Mouse (Mus musculus): ENCODE measurements around the gene Ldlrap1.
A peak's percentile ranks its signal among the peaks of the same experiment; 100 is the strongest.
"Not testable (repeated sequence)": the region's sequence is repeated elsewhere in the genome, so short reads cannot be mapped to it uniquely, and the experiment has no call there.

The Ldlrap1 gene

DNA sequence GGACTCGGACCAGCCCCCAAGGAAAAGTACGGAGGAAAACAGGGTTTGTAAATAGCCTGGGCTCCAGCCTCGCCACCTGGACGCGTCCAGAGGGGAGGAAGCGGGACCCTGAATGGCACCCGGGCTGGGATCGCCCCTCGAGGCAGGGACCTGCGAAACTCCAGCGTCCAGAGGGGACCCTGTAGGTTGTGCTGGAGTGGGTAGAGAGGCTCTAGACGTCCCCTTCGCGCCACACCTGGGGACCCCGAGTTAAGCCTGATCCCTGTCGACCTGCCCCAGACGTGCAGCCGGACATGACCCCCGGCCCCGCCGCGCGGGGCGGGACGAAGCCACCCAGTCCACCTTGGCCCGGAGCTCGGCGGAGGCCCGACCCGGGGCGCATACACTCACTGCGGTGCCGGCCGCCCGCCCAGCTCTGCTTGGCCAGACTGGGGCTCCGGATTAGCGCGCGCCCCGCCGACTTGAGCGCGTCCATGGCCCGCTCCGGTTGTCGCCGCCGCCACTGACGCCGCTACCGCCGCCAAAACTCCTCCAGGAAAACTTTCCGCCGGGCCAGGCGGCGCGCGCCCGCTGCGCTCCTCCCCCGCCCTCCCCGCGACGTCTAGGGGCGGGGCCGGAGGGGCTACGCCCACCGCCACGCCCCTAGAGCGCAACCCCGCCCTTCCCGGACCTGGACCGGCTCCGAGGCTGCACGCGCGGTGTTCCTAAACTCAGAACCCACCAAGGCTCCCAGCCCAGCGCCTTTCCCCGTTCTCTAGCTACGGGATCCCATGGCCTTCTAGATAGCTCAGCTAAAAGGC lies at the start of gene Ldlrap1:
Gene Ldlrap1 (minus strand): TSS at position 599 of the 800 bp plus-strand sequence.
- peak; percentile 79 to 81 for DNase-seq (ENCODE audit: low spot score in 2 of 2)

DNA sequence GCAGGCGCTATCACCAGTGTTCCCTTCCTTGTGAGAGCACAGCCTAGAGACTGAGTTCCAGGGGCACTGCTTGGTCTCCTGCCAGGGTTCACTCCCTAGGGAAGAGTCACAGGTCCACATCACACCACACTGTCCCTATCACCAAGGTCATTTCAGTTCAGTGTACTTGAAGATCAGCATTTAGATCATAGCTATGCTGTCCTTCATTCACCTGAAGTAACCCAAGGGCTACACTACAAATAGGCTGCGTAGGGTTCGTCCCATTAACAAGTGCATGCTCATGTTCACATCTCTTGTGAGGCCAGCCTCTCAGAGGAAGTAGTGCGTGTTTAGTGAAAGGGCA lies 46.4 kb upstream of the Ldlrap1 start:
- no peak for DNase-seq (ENCODE audit: low spot score in 2 of 2)

DNA sequence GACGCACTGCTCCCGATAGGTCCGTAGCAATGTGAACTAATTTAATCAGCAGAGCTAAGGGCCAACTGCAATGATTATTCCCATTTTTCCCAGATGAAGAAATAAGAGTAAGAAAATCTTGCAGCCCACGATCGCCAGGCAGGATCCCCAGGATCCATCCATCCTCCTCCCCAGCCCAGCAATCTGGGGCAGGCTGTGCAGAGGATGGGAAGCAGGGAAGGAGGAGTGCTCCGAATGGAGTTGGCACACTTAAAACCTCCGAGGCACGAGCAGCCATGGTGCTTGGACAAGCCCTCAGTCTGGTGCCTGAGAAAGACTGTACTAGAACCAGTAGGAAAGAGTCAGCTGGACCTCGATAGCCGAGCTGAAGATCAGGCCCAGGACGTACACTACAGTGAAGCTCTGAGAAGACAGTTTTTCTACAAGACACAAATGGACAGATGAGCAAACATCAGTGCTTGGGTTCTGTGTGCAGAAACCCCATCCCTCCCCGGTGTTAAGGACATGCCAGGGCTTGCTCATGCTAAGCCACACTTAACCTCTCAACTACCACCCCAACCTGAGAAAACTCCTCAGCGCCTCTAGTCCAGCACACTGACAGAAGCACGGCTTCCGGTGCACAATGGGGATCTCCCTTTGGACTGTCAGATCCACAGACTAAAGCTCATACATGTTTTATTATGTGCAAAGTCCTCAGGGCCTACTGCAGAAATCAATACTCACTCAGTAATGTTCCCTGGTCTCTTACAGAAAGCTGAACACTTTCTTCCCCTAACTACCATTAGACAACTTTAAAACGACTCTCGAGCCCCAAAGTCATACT lies 45.8 kb upstream of the Ldlrap1 start:
- DNase-seq (ENCODE audit: low spot score in 2 of 2): no peak

DNA sequence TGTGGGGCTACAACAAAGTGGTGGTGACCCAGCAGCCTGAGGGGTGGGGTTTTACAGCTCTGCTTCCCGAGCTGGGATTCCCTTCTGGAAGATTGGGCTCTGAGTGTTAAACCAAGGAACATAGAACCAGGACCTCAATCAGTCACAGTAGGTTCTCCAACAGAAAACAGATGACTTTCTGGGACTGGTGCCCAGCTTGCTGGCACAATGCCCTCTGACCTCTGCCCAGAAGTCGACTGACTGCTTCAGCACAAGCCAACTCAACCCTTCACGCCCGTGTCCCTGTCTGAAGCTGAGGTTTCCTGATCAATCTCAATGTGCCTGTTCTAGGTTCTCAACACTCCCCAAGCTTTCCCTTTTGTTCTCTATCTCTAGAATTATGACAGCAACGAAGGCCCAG lies 36.9 kb upstream of the Ldlrap1 start:
- peak in 1 of 2 experiments; percentile 74 for DNase-seq (ENCODE audit: low spot score in 2 of 2)

DNA sequence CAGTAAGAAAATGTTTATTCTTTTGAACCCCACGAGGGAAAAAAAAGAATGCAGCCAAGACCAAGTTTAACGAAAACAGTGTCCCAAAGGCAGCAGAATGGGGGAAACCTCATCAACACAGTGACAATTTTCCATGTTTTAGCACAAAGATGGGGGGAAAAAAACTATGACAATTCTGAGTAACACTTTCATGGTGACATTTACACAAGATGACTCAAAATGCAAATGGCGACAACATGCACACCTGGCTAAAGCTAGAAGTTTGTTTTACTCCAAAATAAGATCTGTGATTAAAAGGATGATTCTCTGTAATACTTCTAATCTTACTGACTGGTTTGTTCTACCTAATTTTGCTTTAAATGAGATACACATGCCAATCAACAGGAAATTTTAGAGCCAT lies 34.9 kb upstream of the Ldlrap1 start:
- no peak for DNase-seq (ENCODE audit: low spot score in 2 of 2)

DNA sequence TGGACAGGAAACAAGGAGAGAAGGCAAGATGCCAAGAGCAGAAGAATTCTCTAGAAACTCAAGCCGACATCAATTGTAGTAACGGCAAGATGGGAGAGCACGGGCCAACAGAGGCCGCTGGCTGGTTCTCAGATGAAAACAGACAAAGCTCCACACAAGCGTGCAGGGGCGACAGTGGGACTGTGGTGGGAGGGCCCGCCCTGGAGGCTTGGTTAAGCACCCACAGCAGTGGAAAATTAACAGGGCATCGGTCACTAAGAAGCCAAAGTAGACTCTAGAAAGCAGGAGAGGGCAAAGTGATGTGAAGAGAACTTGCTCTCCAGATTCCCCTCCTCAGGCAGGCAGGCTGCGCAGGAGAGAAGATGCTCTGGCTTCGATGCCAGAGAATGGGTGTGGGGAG lies 34.3 kb upstream of the Ldlrap1 start:
- no peak for DNase-seq (ENCODE audit: low spot score in 2 of 2)

DNA sequence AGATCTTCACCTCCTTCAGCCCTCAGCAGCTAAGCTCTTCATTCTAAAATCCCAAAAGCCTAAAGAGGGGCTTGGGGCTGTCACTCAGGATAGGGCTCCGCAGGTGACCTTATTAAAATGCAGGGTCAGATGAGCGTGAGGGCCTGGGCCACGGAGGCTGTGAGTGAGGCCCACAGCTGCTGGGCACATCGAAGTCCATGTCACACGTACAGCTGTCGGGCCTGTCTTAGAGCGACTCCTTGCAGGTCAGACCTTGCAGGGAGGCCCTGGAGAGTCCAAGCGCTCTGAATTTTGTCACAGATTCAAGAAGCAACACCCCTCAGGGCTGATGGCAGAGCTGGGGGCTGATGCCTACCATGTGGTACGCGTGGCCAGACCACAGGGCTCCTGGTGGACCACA lies 32.9 kb upstream of the Ldlrap1 start:
- no peak for DNase-seq (ENCODE audit: low spot score in 2 of 2)

DNA sequence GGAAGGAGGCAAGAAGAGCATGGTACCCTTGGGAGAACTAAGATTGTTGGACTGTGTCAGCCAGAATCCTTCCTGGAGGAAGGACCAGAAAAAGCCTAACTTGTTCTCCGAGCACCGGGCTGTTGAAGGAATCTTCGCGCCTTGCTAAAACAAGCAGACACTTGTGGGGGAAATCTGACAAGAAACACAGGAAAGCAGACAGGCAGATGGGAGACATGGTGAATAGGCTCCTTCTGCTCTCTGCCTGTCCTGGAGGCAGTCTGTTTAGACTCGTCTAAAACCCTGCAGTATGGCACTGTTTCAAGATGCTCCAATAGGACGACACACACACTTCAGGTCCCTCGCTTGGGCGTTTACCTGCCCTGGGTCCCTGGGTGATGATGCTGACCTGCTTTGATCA lies 32.3 kb upstream of the Ldlrap1 start:
- no peak for DNase-seq (ENCODE audit: low spot score in 2 of 2)

DNA sequence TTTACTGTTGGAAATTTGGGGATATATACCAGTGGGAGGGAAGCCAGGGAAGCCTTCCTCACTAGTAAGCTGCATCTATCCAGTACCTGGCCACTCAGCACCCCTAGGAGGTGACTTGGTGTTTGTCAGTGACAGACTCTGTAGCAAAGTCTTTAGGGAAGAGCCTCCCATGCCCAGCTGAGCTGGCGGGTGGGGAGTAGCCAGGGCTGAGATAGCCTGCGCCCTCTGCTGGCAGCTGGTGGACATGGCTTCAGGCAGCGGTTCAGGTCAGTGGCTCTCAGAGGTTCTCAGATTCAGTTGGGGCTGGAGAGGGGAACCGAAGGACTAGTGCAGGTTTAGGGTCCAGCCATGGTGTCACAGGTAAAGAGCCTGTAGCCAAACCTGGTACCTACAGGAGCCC lies 31.4 kb upstream of the Ldlrap1 start:
- DNase-seq (ENCODE audit: low spot score in 2 of 2): peak; percentile 53 to 75

DNA sequence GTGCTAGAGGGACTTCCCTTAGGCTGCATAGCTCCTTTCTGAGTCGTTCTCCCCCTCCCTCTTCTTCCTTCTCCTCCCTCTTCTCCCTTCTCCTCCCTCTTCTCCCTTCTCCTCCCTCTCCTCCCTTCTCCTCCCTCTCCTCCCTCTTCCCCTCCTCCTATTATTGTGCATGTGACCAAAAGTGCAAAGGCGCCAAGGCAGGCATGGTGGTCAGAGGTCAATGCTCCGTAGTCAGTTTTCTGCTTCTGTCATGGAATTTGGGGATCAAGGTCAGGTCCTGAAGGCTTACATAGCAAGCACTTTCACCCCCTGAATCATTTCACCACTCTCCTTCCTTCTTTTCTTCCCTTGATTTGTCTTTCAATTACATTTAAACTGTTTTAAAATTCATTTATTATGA lies 31.0 kb upstream of the Ldlrap1 start:
- no peak for DNase-seq (ENCODE audit: low spot score in 2 of 2)

DNA sequence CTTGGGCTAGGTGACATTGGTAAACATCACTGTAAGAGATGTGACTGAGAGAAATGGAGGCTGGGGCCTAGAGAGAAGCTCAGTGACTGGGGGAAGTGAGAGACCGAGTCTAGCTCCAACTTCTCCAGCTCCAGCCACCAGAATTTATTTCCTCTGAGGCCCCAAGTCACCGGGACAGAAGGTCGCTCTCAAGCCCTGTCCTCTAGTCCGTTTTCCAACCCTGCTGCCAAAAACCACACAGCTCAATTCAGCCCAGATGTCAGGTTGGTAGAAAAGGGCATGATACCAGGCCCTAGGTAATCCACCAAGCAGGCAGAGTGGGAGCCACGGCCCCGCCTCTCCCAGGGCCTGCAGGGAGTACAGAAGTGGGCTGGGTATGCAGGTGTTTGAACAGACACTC lies 29.8 kb upstream of the Ldlrap1 start:
- DNase-seq (ENCODE audit: low spot score in 2 of 2): no peak

DNA sequence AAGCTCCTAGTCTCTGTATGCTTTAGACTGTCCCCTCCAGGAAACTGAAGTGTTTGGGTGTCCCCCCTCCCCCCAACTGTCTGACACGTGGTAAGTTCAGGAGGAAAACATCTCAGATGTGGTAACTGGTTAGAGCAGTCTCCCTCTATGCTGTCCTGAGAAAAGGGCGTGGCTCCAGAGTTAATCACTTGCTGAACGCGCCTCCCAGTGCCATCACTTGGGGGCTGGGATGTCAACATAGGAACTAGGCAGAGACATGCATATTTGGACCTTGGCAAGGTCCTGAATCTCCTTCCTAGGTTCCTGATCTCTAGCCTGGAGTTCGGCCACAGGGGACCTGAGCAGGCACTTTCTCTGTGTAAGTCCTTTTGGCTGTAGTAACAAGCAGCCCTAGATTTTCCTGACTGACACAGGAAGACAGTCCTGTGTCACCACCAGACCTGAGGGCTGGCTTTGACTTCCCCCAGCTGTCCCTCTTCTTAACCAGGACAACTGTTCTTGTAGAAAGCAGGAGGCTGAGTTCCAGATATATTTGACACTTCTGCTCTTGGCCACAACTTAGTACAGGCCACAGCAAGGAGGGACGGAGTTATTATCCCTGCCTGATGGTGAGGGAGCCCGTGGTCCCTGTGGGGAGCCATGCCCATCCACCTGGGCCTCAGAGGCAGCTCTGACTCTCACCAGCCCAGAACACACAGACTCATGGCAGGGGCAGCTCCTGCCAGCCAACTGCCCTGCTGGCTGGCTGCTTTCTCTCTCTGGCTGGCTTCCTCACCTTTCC lies 28.9 kb upstream of the Ldlrap1 start:
- no peak for DNase-seq (ENCODE audit: low spot score in 2 of 2)

DNA sequence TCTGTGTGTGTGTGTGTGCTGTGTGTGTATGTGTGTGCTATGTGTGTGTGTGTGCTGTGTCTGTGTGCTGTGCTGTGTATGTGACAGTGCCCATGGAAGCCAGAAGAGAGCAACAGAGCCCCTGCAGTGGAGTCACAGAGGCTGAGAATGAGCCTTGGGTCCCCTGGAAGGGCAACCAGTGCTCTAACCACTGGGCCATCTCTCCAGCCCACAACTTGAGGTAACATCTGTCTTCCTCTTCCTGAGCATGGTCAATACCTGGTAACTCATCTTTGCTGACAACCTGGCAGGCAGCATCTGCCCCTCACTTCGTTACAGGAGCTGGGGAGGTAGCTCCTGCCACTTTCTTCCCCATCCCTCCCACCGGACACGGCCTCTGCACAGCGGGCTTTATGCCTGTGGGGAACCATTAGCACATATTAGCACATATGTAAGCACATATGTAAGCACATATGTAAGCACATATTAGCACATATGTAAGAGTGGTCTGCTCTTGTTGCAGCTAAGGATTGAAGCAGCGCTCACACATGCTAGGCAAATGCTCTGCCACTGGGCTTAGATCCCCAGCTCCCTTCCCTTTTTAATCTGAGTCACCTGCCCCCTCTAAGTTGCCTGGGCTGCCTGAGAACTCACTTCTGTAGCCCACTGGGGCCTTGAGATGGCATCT lies 28.1 kb upstream of the Ldlrap1 start:
- DNase-seq (ENCODE audit: low spot score in 2 of 2): no peak

DNA sequence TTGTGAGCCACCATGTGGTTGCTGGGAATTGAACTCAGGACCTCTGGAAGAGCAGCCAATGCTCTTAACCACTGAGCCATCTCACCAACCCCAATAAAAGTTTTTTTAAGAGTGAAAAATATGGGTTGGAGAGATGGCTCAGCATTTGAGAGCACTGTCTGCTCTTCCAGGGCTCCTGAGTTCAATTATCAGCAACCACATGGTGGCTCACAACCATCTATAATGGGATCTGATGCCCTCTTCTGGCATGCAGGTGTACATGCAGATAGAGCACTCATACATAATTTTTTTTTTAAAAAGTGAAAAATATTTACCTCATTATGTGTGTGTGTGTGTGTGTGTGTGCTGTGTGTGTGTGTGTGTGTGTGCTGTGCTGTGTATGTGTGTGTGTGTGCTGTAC lies 27.1 kb upstream of the Ldlrap1 start:
- DNase-seq (ENCODE audit: low spot score in 2 of 2): not testable (repeated sequence)

DNA sequence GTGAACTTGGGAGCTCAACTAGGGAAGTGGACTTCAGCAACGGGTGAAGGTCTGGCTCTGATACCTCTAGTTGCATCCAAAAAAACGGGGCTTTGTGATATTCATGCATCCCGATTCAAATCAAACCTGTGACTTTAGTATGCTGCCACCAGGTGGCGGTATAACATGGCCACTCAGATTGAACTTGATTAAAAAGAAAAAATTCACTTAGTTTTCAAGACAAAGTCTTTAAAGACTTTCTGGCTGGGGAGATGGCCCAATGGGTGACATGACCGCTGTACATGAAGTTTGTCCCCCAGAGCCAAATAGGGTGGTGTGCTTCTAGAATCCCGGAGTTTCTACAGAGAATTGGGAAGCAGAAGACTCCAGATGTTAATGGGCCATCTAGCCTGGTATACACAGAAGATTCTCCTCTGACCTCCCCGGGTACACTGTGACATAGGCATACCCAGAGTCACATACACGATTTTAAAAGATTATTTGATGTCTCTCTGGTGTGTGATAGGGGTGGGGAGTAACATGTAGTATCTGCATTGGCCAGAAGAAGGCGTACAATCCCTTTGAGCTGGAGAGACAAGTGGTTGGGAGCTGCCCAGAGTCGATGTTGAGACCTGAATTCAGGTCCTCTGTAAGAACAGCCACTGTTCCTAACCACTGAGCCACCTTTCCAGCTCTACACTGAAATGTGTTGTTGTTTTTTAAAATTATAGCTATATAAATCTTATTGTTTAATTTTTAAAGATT lies 25.6 kb upstream of the Ldlrap1 start:
- no peak for DNase-seq (ENCODE audit: low spot score in 2 of 2)

DNA sequence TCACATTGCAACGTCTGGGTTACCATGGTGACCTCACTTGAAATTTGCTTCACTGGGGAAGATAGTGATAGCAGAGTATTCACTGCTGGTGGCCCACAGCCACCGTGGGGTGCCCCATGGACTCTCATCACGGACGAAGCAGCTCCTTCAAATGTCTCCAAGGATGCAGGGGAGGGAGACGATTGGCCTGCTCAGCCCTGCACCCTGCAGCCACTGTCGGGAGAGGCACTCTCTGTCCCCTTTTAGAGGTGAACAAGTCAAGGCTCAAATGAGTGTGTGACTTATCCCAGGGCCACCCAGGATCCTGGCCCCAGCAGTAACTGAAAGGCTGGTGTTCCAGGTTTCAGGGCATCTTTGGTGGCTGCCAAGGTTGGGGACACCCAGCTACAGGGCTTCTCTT lies 23.9 kb upstream of the Ldlrap1 start:
- no peak for DNase-seq (ENCODE audit: low spot score in 2 of 2)

DNA sequence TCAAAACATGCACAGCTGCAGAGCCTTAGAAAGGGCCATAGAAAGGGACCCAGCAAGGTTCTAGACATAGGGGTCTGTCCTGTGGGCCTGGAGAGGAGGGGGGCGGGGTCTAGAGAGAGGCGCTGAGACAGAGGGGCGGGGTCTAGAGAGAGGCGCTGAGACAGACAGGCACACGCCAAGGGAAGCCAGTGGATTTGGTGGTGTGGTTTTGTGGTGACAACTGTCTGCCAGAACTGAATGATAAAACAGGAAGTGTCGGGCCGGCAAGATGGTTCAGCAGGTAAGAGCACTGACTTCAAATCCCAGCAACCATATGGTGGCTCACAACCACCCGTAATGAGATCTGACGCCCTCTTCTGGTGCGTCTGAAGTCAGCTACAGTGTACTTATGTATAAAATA lies 19.1 kb upstream of the Ldlrap1 start:
- DNase-seq (ENCODE audit: low spot score in 2 of 2): no peak

DNA sequence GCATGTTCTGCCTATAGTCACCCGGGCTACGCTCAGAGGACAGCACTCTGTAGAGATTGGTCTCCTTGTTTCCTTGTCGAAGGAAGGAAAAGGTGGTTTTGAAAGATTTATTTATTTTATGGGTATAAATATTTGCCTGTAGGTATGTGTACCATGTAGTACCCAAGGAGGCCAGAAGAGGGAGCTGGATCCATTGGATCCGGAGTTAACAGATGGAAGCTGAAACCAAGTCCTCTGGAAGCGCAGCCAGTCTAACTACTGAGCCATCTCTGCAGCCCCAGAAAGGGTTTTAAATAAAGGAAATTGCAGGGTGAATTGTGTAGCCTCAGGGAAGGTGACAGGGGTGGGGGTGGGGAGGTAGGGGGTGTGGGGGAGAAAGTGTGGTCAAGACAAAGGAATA lies 16.9 kb upstream of the Ldlrap1 start:
- DNase-seq (ENCODE audit: low spot score in 2 of 2): no peak

DNA sequence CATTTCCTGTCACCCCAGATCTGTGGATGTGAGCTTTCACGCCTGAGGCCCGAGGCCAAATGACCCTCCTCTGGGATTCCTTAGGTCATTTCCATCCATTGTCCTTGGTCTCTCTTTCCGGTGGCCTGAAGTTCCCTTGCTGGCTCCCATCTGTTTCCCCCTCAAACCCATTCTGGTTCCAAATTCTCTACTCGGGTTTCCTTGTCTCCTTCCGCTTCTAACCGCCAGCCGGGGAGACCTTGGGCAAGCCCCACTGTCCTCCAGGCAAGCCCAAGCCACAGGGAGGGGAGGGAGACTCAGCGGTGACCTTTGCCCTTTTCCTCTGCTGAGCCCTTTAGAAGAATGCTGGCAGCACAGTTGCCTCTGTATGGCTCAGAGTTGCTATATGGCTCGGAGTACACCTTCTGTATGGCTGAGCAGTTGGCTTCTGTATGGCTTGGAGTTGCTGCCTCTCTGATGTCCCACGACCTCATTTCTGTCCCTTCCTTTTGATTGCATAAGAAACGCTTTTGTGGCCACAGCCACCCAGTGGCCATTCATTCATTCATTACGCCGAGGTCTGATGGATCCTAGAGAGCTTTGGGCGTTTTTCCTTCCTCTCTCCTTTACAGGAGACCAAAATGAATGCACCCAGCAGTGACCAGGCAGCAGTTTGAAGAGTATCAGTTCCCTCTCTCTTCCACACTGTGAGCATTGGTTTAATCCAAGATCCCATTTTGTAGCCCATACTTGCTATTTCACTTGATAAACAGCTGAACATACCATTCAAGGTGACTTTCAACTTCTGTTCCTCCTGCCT lies 11.5 kb upstream of the Ldlrap1 start:
- DNase-seq (ENCODE audit: low spot score in 2 of 2): no peak

DNA sequence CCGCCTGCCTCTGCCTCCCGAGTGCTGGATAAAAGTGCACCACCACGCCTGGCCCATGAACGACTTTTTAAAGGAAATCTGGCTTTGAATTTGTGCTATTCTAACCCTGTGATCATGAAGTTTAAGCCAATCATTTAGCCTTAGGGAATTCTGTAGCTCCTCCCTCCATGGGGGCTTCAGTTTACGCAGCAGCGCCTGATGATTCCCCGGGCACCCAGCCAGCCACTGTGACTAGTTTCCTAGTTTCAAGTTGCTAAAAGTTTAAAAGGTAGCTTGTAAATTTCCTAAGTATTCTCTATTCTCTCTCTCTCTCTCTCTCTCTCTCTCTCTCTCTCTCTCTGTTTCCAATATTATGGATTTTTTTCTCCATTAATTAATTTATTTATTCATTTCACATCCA lies 8.4 kb upstream of the Ldlrap1 start:
- no peak for DNase-seq (ENCODE audit: low spot score in 2 of 2)

Data from urinary bladder, postnatal 4 days (tissue).